Mouse (Mus musculus): Measurements from ENCODE around the gene Ctdspl. TPM values are rescaled to one million over a fixed set of nuclear protein-coding genes. Genes with fewer than 3 reads are reported as not detected.

Ctdspl gene
- polyA plus RNA-seq, 1 experiment from 2014 or later = 22.9 TPM

DNA sequence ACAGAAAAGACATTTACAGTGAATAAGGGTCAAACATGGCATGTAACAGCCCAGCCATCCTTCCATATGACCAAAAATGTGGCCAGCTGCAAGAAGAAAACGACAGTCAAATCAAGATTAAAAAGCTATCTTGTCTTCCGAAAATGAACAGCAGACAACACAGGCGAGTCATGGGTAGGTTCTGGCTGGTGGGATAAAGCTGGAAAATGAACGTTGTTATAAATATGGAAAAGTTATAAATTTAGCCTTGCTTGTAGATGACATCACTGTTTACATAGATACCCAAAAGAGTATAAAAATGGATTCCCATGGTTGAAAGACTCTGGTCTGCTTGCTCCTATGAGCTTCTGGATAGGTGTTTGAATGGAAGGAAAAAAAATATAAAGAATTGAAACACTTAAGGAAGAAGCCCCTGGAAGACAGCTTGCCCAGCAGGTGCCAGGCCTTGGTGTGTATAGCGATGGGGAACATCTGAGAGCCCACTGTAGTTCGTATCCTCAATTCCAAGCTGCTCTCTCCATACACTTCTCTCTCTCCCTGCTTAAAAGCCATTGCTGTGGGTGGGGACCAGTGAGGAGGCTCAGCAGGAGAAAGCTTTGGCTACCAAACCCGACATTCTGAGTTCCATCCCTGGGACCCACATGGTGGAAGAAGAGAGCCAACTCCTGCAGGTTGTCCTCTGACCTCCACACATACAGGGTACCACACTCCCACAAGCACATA lies 90.7 kb downstream of the Ctdspl start:
- Histone ChIP-seq H3K27me3 (ENCODE audit: insufficient read depth, low read length) (no peaks in the 10 kb centered on the region), H3K27ac (ENCODE audit: low read depth) (no peak overlapping the region), H3K36me3 (ENCODE audit: insufficient read depth) (peaks cover 61% of the 10 kb centered on the region), H3K4me2 (no peak overlapping the region), H3K9me3 (ENCODE audit: low read depth, low read length) (no peaks in the 10 kb centered on the region), H3K4me3 (ENCODE audit: low read depth, low read length) (no peak overlapping the region), H3K4me1 (ENCODE audit: insufficient read depth) (no peaks in the 10 kb centered on the region), H3K9ac (no peak overlapping the region)
- TF ChIP-seq CTCF (IDR thresholded peaks at IDR 0.05; ENCODE audit: low read depth) = no peak
- 74% methylated on average over 7 of the region's 7 CpGs for WGBS
- DNase-seq = no peak
- no peak for ATAC-seq (ENCODE audit: insufficient read depth)

DNA sequence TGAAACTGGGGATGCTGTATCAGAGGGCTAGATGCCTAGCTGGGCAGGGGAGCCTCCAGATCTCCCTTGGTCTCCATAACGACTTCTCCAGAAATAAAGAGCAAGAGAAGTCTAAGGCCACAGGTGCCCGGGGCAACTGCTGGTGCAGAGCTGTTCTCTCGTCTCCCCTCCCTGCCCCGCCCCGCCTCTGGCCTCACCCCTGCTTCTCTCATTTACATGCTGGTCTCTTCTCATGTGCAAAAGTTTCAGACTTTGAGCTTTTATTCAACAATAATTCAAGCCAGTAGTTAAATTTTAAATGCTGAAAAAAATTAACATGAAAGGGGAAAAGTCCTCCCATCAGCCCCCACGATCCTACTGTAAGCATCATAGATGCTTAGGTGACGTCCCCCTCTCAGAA lies 95.5 kb downstream of the Ctdspl start:
- TF ChIP-seq CTCF (IDR thresholded peaks at IDR 0.05; ENCODE audit: low read depth) = no peak
- ATAC-seq (ENCODE audit: insufficient read depth) = no peak
- 73% methylated on average over 7 of the region's 7 CpGs for WGBS

DNA sequence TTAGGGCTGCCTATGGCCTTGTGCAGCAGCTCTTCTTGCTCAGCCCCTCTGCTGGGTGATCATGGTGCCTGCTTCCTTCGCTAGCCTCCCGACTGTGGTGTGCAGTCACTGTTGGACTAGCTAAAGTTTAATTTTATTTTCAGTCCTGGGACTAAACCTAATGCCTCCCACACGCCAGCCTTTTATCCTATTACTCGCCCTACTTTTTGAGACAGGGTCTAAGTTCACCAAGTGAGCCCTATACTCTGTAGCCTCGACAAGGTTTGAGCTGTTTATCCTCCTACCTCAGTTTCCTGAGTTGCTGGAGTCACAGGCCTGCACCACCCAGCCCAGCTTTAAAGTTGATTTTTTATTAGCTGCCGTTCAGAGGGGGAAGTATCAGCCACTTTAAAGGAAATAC lies 99.0 kb downstream of the Ctdspl start:
- H3K9me3 ChIP-seq (ENCODE audit: low read depth, low read length) = no peaks in the 10 kb centered on the region
- H3K36me3 ChIP-seq (ENCODE audit: insufficient read depth) = peaks cover 12% of the 10 kb centered on the region; the same call in 1 of the 2 replicates
- no peaks in the 10 kb centered on the region for H3K4me1 ChIP-seq (ENCODE audit: insufficient read depth)
- WGBS = 62% methylated on average over 6 of the region's 6 CpGs
- TF ChIP-seq CTCF (IDR thresholded peaks at IDR 0.05; ENCODE audit: low read depth) = no peak
- ATAC-seq (ENCODE audit: insufficient read depth) = no peak
- no peaks in the 10 kb centered on the region for H3K27me3 ChIP-seq (ENCODE audit: insufficient read depth, low read length)
- no peak overlapping the region for H3K4me2 ChIP-seq
- no peak overlapping the region for H3K4me3 ChIP-seq (ENCODE audit: low read depth, low read length)
- no peak for DNase-seq
- no peak overlapping the region for H3K9ac ChIP-seq
- peak overlapping the region; percentile 75 for H3K27ac ChIP-seq (ENCODE audit: low read depth)

More for the DNA sequence above, 95.5 kb downstream of the Ctdspl start:
- no peak for DNase-seq
- H3K9me3 ChIP-seq (ENCODE audit: low read depth, low read length) = no peaks in the 10 kb centered on the region
- H3K4me3 ChIP-seq (ENCODE audit: low read depth, low read length) = no peak overlapping the region
- no peaks in the 10 kb centered on the region for H3K4me1 ChIP-seq (ENCODE audit: insufficient read depth)
- H3K9ac ChIP-seq = no peak overlapping the region
- H3K4me2 ChIP-seq = no peak overlapping the region
- no peak overlapping the region for H3K27ac ChIP-seq (ENCODE audit: low read depth)
- no peaks in the 10 kb centered on the region for H3K27me3 ChIP-seq (ENCODE audit: insufficient read depth, low read length)
- peaks cover 28% of the 10 kb centered on the region for H3K36me3 ChIP-seq (ENCODE audit: insufficient read depth)

DNA sequence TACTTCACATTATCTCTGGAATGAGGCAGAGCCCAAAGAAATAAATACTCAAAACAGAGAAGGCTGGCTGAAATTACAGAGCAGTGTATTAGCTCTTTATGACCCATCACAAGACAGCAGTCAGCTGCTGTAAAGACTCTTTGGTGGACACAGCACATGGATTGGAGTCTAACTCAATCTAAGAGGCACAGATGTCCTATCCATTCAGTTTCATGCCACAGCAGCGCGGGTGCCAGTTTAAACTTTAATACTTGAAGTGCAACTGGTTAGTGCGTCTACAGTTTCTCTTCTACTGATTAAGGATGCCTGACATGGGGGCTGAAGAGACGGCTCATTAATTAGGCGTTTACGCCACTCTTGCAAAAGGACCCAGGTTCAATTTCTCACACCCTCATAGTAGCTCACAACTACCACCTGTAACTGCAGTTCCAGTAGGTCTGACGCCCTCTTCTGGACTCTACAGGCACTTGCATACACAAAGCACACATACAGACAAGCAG lies 99.6 kb downstream of the Ctdspl start:
- no peaks in the 10 kb centered on the region for H3K9me3 ChIP-seq (ENCODE audit: low read depth, low read length)
- DNase-seq (peak; percentile 74), ATAC-seq (ENCODE audit: insufficient read depth) (0 out of 2 replicates have a peak, but pooled peaks have one; percentile 60)
- no peak overlapping the region for H3K9ac ChIP-seq
- H3K27ac ChIP-seq (ENCODE audit: low read depth) = peak overlapping the region; percentile 5; the same call in 1 of the 2 replicates
- peaks cover 16% of the 10 kb centered on the region; the same call in 1 of the 2 replicates for H3K36me3 ChIP-seq (ENCODE audit: insufficient read depth)
- H3K4me3 ChIP-seq (ENCODE audit: low read depth, low read length) = no peak overlapping the region
- no peaks in the 10 kb centered on the region for H3K27me3 ChIP-seq (ENCODE audit: insufficient read depth, low read length)
- WGBS = 75% methylated on average over 7 of the region's 7 CpGs
- no peaks in the 10 kb centered on the region for H3K4me1 ChIP-seq (ENCODE audit: insufficient read depth)
- TF ChIP-seq CTCF (IDR thresholded peaks at IDR 0.05; ENCODE audit: low read depth) = no peak
- no peak overlapping the region for H3K4me2 ChIP-seq

DNA sequence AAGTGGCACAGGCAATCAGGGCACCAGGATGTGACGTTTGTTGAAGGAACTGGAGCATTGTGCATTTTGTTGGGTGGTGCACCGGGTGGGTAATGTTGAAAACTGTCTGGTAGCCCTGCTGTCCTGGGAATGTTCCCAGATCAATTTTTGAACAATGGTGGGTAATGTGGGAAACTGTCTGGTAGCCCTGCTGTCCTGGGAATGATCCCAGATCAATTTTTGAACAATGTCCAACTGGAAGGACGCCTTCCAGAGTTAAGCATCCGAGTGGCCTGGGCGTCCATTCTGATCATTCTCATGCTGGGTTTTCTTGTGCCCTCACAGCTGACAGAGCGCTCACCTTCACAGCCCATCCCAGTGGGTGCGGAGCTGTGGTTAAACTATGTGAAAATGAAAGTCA lies 101.1 kb downstream of the Ctdspl start:
- Histone ChIP-seq H3K9ac (no peak overlapping the region), H3K27ac (ENCODE audit: low read depth) (no peak overlapping the region), H3K4me1 (ENCODE audit: insufficient read depth) (0 out of 2 replicates have a peak, but pooled peaks cover 4% of the 10 kb centered on the region), H3K9me3 (ENCODE audit: low read depth, low read length) (no peaks in the 10 kb centered on the region), H3K4me2 (no peak overlapping the region), H3K27me3 (ENCODE audit: insufficient read depth, low read length) (no peaks in the 10 kb centered on the region), H3K36me3 (ENCODE audit: insufficient read depth) (peaks cover 20% of the 10 kb centered on the region; the same call in 1 of the 2 replicates), H3K4me3 (ENCODE audit: low read depth, low read length) (no peak overlapping the region)
- WGBS = 92% methylated on average over 7 of the region's 7 CpGs
- no peak for TF ChIP-seq CTCF (IDR thresholded peaks at IDR 0.05; ENCODE audit: low read depth)
- ATAC-seq (ENCODE audit: insufficient read depth) (no peak), DNase-seq (no peak)

DNA sequence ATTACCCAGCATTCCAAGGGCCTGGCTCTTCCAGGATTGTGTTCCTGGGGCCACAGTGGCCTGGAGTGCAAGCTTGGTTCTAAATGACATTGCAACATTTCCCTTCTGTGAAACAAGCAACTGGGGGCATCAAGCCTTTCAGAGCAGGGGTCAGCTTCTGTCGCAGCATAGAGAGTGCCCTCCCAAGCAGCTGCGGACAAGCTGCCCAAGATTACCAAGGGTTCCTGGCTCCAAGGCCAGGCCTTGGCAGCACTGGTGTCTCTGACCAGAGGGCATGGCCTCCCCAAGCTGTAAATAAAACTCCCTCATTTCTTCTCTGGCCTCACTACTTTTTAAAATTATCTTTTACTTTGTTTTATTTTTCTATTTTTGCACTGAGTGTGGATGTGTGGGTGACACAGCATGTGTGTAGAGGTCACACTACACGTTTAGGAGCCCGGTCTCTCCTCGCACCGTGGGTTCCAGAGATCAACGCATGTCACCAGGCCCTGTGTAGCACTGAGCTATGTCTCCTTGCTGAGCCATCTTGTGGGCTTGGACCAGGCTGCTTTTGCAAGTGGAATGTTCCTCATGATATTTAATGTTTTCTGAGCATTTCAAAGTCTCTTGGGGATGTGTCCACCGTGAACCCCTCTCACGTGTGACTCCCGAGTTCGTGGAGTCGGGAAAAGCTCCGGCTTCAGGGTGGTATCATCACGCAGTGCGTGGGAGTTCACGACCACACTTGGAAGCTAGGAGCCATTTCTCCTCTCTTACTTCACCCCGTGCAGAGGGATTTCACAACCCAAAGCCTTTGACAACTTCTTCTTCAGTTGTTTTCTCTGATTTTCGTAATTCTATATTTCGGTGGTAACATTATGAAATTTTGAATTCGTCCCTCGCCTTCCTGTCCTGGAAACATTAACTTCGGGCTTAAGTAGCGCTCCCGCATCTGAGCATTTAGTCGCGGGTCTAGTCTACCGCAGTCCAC lies 102.3 kb downstream of the Ctdspl start:
- Histone ChIP-seq H3K4me1 (ENCODE audit: insufficient read depth) (0 out of 2 replicates have a peak, but pooled peaks cover 6% of the 10 kb centered on the region), H3K36me3 (ENCODE audit: insufficient read depth) (peaks cover 28% of the 10 kb centered on the region), H3K4me3 (ENCODE audit: low read depth, low read length) (no peak overlapping the region), H3K9me3 (ENCODE audit: low read depth, low read length) (no peaks in the 10 kb centered on the region), H3K9ac (no peak overlapping the region), H3K27ac (ENCODE audit: low read depth) (no peak overlapping the region), H3K4me2 (no peak overlapping the region), H3K27me3 (ENCODE audit: insufficient read depth, low read length) (no peaks in the 10 kb centered on the region)
- ATAC-seq (ENCODE audit: insufficient read depth) (no peak), DNase-seq (no peak)
- WGBS = 91% methylated on average over 27 of the region's 27 CpGs
- TF ChIP-seq CTCF (IDR thresholded peaks at IDR 0.05; ENCODE audit: low read depth) = no peak

Measured in lung, embryonic 14.5 days (tissue).